Mouse (Mus musculus) right cerebral cortex, postnatal 14 days (tissue): ENCODE measurements around the gene Arl8a.

Experiments used
- DNase-seq: peaks from one replicate; pipeline ENCODE4 v3.0.0; 2022

Gene Arl8a

DNA sequence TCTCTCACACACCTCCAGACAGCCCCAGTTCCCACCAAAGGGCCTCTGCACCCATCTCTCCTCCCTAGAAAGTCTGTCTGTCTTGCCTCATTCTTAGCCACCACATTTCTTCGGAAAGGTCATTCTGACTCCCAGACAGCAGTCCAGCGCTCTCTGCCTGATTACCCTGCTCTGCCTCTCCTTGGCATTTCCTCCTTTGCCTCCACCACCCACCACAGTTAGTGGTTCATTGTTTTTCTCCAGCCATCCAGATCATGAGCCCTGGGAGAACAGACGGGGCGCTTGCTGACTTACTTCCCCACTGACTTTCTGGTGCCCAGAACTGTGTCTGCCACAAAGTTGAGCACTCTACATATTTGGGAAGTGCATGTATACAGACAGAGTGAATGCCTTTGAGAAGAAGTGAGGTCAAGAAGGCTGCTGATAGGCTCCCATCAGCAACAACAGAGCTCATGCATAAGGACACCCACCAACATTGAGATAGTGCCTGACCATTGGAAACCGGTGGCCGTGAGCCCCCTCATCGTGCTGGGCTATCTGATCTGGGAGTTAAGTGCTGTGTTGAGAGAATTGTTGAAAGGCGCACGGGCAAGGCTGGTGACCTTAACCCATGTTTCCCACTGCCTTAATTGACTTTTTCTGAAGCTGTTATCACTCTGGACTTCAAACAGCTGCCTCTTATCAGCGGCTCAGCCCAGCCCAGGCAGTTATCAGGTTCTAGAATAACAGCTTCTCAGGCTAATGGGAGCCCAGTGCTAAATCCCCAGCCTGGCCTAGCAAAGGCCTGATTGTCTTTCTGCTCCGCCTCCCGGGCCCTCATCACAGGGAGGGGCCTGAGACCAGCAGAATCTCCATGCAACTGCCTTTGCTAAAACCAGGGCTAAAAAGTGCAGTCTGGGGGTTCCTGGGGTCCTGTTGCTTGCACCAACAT lies 57.8 kb downstream of the Arl8a start:
- no peak for DNase-seq

DNA sequence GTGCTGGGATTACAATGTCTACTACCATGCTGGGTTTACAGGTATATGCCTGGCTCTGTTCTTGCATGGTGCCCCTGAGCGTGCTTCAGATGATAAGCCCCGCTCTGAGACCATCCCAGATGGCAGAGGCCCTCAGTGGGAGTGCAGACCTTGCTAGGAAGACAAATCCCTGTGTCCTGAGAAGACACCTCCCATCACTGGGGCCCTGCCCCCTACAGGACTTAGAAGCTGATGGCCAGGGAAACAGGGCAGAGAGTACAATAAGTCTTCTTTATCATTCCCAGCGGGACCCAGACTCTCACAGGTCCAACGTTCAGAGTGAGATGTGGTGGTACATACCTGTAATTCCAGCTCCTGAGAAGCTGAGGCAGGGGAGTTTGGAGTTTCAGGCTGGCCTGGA lies 58.6 kb downstream of the Arl8a start:
- no peak for DNase-seq
